ENCODE assay signal across 8 mouse cellular contexts in genomic region chr16:91169829-91170228, GRCm38 (mm10). TPM values are rescaled to one million over a fixed set of nuclear protein-coding genes. Genes with fewer than 3 reads are reported as not detected.
DNase-seq lines count a peak whose midpoint lies in the region; ATAC-seq and TF ChIP-seq lines count a peak whose summit lies in the region.

No protein-coding gene starts in this region.

- H3K9ac ChIP-seq in CH12.LX (ENCODE audit: insufficient read depth, low read depth), result no peak overlapping the region
- H3K9ac ChIP-seq in hindbrain, embryonic 11.5 days (ENCODE audit: low read depth, low read length), result no peak overlapping the region

- H3K79me2 ChIP-seq in CH12.LX (replicated peaks; ENCODE audit: control insufficient read depth, extremely low read depth, insufficient read depth, poor library complexity, severe bottlenecking), result no peaks in the 10 kb centered on the region

- peak; percentile 51; the same call in 1 of the 2 replicates for ATAC-seq in hindbrain, embryonic 11.5 days (ENCODE audit: low FRiP score)

- in situ Hi-C loops in CH12.LX (cut with MboI; ENCODE audit: low pct_ligation_motif_present, low pct_unique_long_range_greater_than_20kb, low sequenced_read_pairs), result no loop called here

- no peaks in the 10 kb centered on the region for H3K36me3 ChIP-seq in CH12.LX (replicated peaks in 1 of 2; ENCODE audit: control insufficient read depth in 1 of 2, insufficient read depth in 1 of 2, low read length in 1 of 2)
- H3K36me3 ChIP-seq in embryonic facial prominence, embryonic 10.5 days (replicated peaks), result no peaks in the 10 kb centered on the region
- no peaks in the 10 kb centered on the region for H3K36me3 ChIP-seq in hindbrain, embryonic 11.5 days (ENCODE audit: control insufficient read depth, insufficient read depth, low read length)

- H3K4me3 ChIP-seq in CH12.LX (replicated peaks in 1 of 3; ENCODE audit: low read depth in 2 of 3, low read length in 2 of 3, poor library complexity in 1 of 3), result no peak overlapping the region
- peak overlapping the region; percentile 48 for H3K4me3 ChIP-seq in embryonic facial prominence, embryonic 10.5 days
- no peak overlapping the region for H3K4me3 ChIP-seq in hindbrain, embryonic 11.5 days (ENCODE audit: low read depth, low read length)
- H3K4me3 ChIP-seq in left cerebral cortex, adult 2 months, result no peak overlapping the region

- under 1% methylated on average over 16 of the region's 16 CpGs for WGBS in embryonic facial prominence, embryonic 10.5 days
- WGBS in hindbrain, embryonic 11.5 days, result 0% methylated on average over 16 of the region's 16 CpGs

- TF ChIP-seq RAD21 in CH12.LX (IDR thresholded peaks at IDR 0.05; ENCODE audit: low read depth, low read length), result no peak

- TF ChIP-seq EP300 in CH12.LX (IDR thresholded peaks at IDR 0.05; ENCODE audit: low read length), result no peak

- no peaks in the 10 kb centered on the region; a peak in 1 of 4 replicates for H3K4me1 ChIP-seq in CH12.LX (ENCODE audit: control insufficient read depth in 1 of 2, insufficient read depth in 2 of 2)
- H3K4me1 ChIP-seq in embryonic facial prominence, embryonic 10.5 days, result peaks cover 33% of the 10 kb centered on the region
- peaks cover 10% of the 10 kb centered on the region for H3K4me1 ChIP-seq in hindbrain, embryonic 11.5 days (replicated peaks; ENCODE audit: control insufficient read depth, insufficient read depth, low read length)

- H3K27me3 ChIP-seq in CH12.LX (replicated peaks), result peaks cover 67% of the 10 kb centered on the region
- H3K27me3 ChIP-seq in embryonic facial prominence, embryonic 10.5 days (replicated peaks; ENCODE audit: low read depth, poor library complexity, severe bottlenecking), result peaks cover 93% of the 10 kb centered on the region
- H3K27me3 ChIP-seq in hindbrain, embryonic 11.5 days (ENCODE audit: control insufficient read depth, insufficient read depth, low read length), result peaks cover 80% of the 10 kb centered on the region

- no peaks in the 10 kb centered on the region for H3K9me3 ChIP-seq in CH12.LX (replicated peaks; ENCODE audit: low read length)
- H3K9me3 ChIP-seq in embryonic facial prominence, embryonic 10.5 days, result no peaks in the 10 kb centered on the region
- H3K9me3 ChIP-seq in hindbrain, embryonic 11.5 days (ENCODE audit: control insufficient read depth, low read length), result no peaks in the 10 kb centered on the region

- intact Hi-C loops in left cerebral cortex, adult 2 months (cut with DNase I), result loop anchor here (5.0 kb wide), 1 partner anchor 52 kb away; no protein-coding TSS in a partner anchor
- intact Hi-C loops in left cerebral cortex, postnatal 25 days (cut with DNase I), result loop anchor here (5.0 kb wide), 1 partner anchor 52 kb away; no protein-coding TSS in a partner anchor

- dilution Hi-C loops in CH12.LX (cut with MboI; ENCODE audit: extremely low pct_ligation_motif_present, extremely low pct_unique_long_range_greater_than_20kb, low sequenced_read_pairs), result no loop called here

- TF ChIP-seq POLR2A in CH12.LX (IDR thresholded peaks at IDR 0.05; ENCODE audit: low read depth, low read length), result no peak

- H3K4me2 ChIP-seq in CH12.LX (ENCODE audit: insufficient read depth, low read depth, poor library complexity, severe bottlenecking), result peak overlapping the region; percentile 51
- H3K4me2 ChIP-seq in hindbrain, embryonic 11.5 days (replicated peaks; ENCODE audit: low read depth, low read length), result peak overlapping the region; percentile 14

- H3K27ac ChIP-seq in CH12.LX (ENCODE audit: insufficient read depth, low read depth), result no peak overlapping the region
- H3K27ac ChIP-seq in embryonic facial prominence, embryonic 10.5 days (replicated peaks), result no peak overlapping the region
- no peak overlapping the region for H3K27ac ChIP-seq in hindbrain, embryonic 11.5 days (ENCODE audit: low read depth, low read length)
- H3K27ac ChIP-seq in left cerebral cortex, adult 2 months, result no peak overlapping the region

- no peak for TF ChIP-seq CTCF in CH12.LX (conservative IDR thresholded peaks at IDR 0.05 in 1 of 2, IDR thresholded peaks at IDR 0.05 in 1 of 2; ENCODE audit: low read depth in 2 of 2, low read length in 2 of 2)
- TF ChIP-seq CTCF in left cerebral cortex, adult 2 months (IDR thresholded peaks at IDR 0.05), result no peak

- DNase-seq in CH12.LX (ENCODE audit: extremely low read depth), result no peak
- peak; percentile 58 for DNase-seq in embryonic facial prominence, embryonic 10.5 days (ENCODE audit: low spot score)
- DNase-seq in hindbrain, embryonic 11.5 days (ENCODE audit: low spot score), result peak; percentile 56
- peak; percentile 4 for DNase-seq in lung, postnatal 14 days
- peak; percentile 25 for DNase-seq in yolk sac, embryonic 10.5 days (ENCODE audit: low spot score)
- no peak for DNase-seq in frontal cortex, postnatal 10 days (ENCODE audit: low spot score in 2 of 2)
- DNase-seq in left cerebral cortex, adult 2 months (ENCODE audit: extremely low spot score in 1 of 2, low spot score in 2 of 2), result no peak
- no peak for DNase-seq in left cerebral cortex, postnatal 25 days (ENCODE audit: low spot score in 2 of 2)

TF ChIP-seq in CH12.LX, 34 proteins besides CTCF, POLR2A, EP300 and RAD21:
- TF ChIP-seq KAT2A (IDR thresholded peaks at IDR 0.05; ENCODE audit: insufficient replicate concordance, low read length), result no peak
- no peak for TF ChIP-seq ZKSCAN1 (IDR thresholded peaks at IDR 0.05; ENCODE audit: borderline replicate concordance, low read depth, low read length)
- no peak for TF ChIP-seq SMC3 (IDR thresholded peaks at IDR 0.05; ENCODE audit: low read depth, low read length)
- no peak for TF ChIP-seq ELF1 (IDR thresholded peaks at IDR 0.05; ENCODE audit: low read depth, low read length)
- no peak for TF ChIP-seq MAFK (IDR thresholded peaks at IDR 0.05; ENCODE audit: insufficient replicate concordance, low read length)
- TF ChIP-seq MYC (IDR thresholded peaks at IDR 0.05; ENCODE audit: low read depth, low read length), result no peak
- TF ChIP-seq CHD2 (IDR thresholded peaks at IDR 0.05; ENCODE audit: low read length), result no peak
- TF ChIP-seq MAZ (IDR thresholded peaks at IDR 0.05; ENCODE audit: low read depth, low read length), result no peak
- TF ChIP-seq TCF12 (IDR thresholded peaks at IDR 0.05; ENCODE audit: low read depth, low read length), result no peak
- TF ChIP-seq POLR2AphosphoS2 (IDR thresholded peaks at IDR 0.05; ENCODE audit: low read depth, low read length), result no peak
- no peak for TF ChIP-seq ETS1 (conservative IDR thresholded peaks at IDR 0.05; ENCODE audit: low read depth, low read length)
- no peak for TF ChIP-seq SIN3A (IDR thresholded peaks at IDR 0.05; ENCODE audit: low read length)
- TF ChIP-seq JUND (conservative IDR thresholded peaks at IDR 0.05; ENCODE audit: low read depth, low read length), result no peak
- TF ChIP-seq RCOR1 (conservative IDR thresholded peaks at IDR 0.05; ENCODE audit: low read depth, low read length), result no peak
- TF ChIP-seq IRF4 (IDR thresholded peaks at IDR 0.05; ENCODE audit: low read depth, low read length), result no peak
- TF ChIP-seq E2F4 (IDR thresholded peaks at IDR 0.05; ENCODE audit: insufficient replicate concordance, low read depth, low read length), result no peak
- no peak for TF ChIP-seq USF1 (IDR thresholded peaks at IDR 0.05; ENCODE audit: low read depth, low read length)
- no peak for TF ChIP-seq ZMIZ1 (IDR thresholded peaks at IDR 0.05; ENCODE audit: low read depth, low read length)
- TF ChIP-seq MEF2A (IDR thresholded peaks at IDR 0.05; ENCODE audit: borderline replicate concordance, low read depth, low read length), result no peak
- TF ChIP-seq CHD1 (IDR thresholded peaks at IDR 0.05; ENCODE audit: low read depth, low read length), result no peak

RNA-seq across cellular contexts. Expression of gene Olig2, which starts 55.4 kb away (rescaled TPM):
- not detected in 2 replicates for total RNA-seq in CH12.LX (2012; rRNA removed)
- total RNA-seq in CH12.LX (2014; rRNA removed), result not detected in 2 replicates
- polyA plus RNA-seq in CH12.LX (2012; ENCODE audit: insufficient read length, low read depth), result not detected in 2 replicates
- polyA plus RNA-seq in embryonic facial prominence, embryonic 10.5 days (2016; fragmentation: Nextera tagmentation; extraction: Ambion mirVana), result 2.3 and 3.4 TPM in 2 replicates
- 0.76 and 1.2 TPM in 2 replicates for polyA plus RNA-seq in hindbrain, embryonic 11.5 days (2014; fragmentation: Nextera tagmentation; extraction: Ambion mirVana)
- total RNA-seq in left cerebral cortex, adult 2 months (2021), result 10 to 100 TPM; 21.8 to 22.3 TPM
- 10 to 100 TPM; 26.4 to 27.0 TPM for total RNA-seq in left cerebral cortex, postnatal 25 days (2021)

Comparison
In these comparisons a context has a peak if more than half of its experiments do, and no peak if none do; other contexts are left out.
1. DNase-seq: peak in embryonic facial prominence, embryonic 10.5 days (single experiment), hindbrain, embryonic 11.5 days (single experiment), lung, postnatal 14 days (single experiment) and yolk sac, embryonic 10.5 days (single experiment); none in CH12.LX (single experiment), frontal cortex, postnatal 10 days (0 of 2), left cerebral cortex, adult 2 months (0 of 2) and left cerebral cortex, postnatal 25 days (0 of 2).
2. RNA of gene Olig2, which starts 55.4 kb away (total RNA-seq): 26.4 to 27.0 TPM in left cerebral cortex, postnatal 25 days and 21.8 to 22.3 TPM in left cerebral cortex, adult 2 months; not detected in CH12.LX; every median in the first group is over 10 times any median in the second.